Mouse (Mus musculus): Measurements from ENCODE around the gene Aqp5. TPM values are rescaled to one million over a fixed set of nuclear protein-coding genes. Genes with fewer than 3 reads are reported as not detected.

Aqp5 gene
- 1.9 and 2.3 TPM in 2 replicates for polyA plus RNA-seq (2015; fragmentation: Nextera tagmentation; extraction: Ambion mirVana)

- Histone ChIP-seq H3K4me3 (peak within 1 kb of the TSS; percentile 43), H3K4me1 (replicated peaks) (peaks cover 10% of the 10 kb centered on the region), H3K36me3 (no peaks in the 10 kb centered on the region), H3K9ac (peak within 1 kb of the TSS; percentile 64), H3K4me2 (peak within 1 kb of the TSS; percentile 63), H3K27me3 (peaks cover 100% of the 10 kb centered on the region), H3K9me3 (no peaks in the 10 kb centered on the region), H3K27ac (replicated peaks) (no peak within 1 kb of the TSS)
- WGBS, result under 1% methylated on average over 51 of the region's 83 CpGs
- ATAC-seq (ENCODE audit: low read depth), result peak; percentile 77; the same call in 1 of the 2 replicates
Measured at GRCm38 (mm10) chr15:99590429-99591084, at the start of gene Aqp5. Aqp5 (plus strand) TSS chr15:99590782.

- Histone ChIP-seq H3K27me3 (peaks cover 8% of the 10 kb centered on the region; the same call in 1 of the 2 replicates), H3K4me3 (no peak overlapping the region), H3K4me2 (no peak overlapping the region), H3K36me3 (no peaks in the 10 kb centered on the region), H3K4me1 (replicated peaks) (peaks cover 5% of the 10 kb centered on the region; the same call in 1 of the 2 replicates), H3K9ac (no peak overlapping the region), H3K27ac (replicated peaks) (no peak overlapping the region), H3K9me3 (no peaks in the 10 kb centered on the region)
- no peak for ATAC-seq (ENCODE audit: low read depth)
- 76% methylated on average over 7 of the region's 7 CpGs for WGBS
Measured at GRCm38 (mm10) chr15:99544047-99544446, 46.5 kb upstream of the Aqp5 start.

GRCm38 (mm10) chr15:99546596-99546995 lies 44.0 kb upstream of the Aqp5 start:
- Histone ChIP-seq H3K27ac (replicated peaks) (0 out of 2 replicates have a peak overlapping the region, but pooled peaks have one; percentile 11), H3K27me3 (peaks cover 8% of the 10 kb centered on the region; the same call in 1 of the 2 replicates), H3K4me2 (no peak overlapping the region), H3K9me3 (no peaks in the 10 kb centered on the region), H3K4me3 (no peak overlapping the region), H3K36me3 (no peaks in the 10 kb centered on the region), H3K4me1 (replicated peaks) (peaks cover 5% of the 10 kb centered on the region; the same call in 1 of the 2 replicates), H3K9ac (no peak overlapping the region)
- 49% methylated on average over 11 of the region's 11 CpGs for WGBS
- peak; percentile 72 for ATAC-seq (ENCODE audit: low read depth)

- Histone ChIP-seq H3K36me3 (no peaks in the 10 kb centered on the region), H3K9ac (no peak overlapping the region), H3K9me3 (no peaks in the 10 kb centered on the region), H3K4me1 (replicated peaks) (peaks cover 5% of the 10 kb centered on the region; the same call in 1 of the 2 replicates), H3K27me3 (peaks cover 8% of the 10 kb centered on the region; the same call in 1 of the 2 replicates), H3K4me2 (no peak overlapping the region), H3K4me3 (no peak overlapping the region), H3K27ac (replicated peaks) (no peak overlapping the region)
- 81% methylated on average over 6 of the region's 6 CpGs for WGBS
- ATAC-seq (ENCODE audit: low read depth), result no peak
Measured at GRCm38 (mm10) chr15:99547732-99548131, 42.9 kb upstream of the Aqp5 start.

GRCm38 (mm10) chr15:99549901-99550300 lies 40.7 kb upstream of the Aqp5 start:
- H3K9me3 ChIP-seq, result no peaks in the 10 kb centered on the region
- ATAC-seq (ENCODE audit: low read depth), result no peak
- 33% methylated on average over 2 of the region's 2 CpGs for WGBS

GRCm38 (mm10) chr15:99553767-99554166 lies 36.8 kb upstream of the Aqp5 start:
- H3K27ac ChIP-seq (replicated peaks), result no peak overlapping the region

More at GRCm38 (mm10) chr15:99549901-99550300, 40.7 kb upstream of the Aqp5 start:
- no peaks in the 10 kb centered on the region for H3K27me3 ChIP-seq
- peaks cover 5% of the 10 kb centered on the region; the same call in 1 of the 2 replicates for H3K4me1 ChIP-seq (replicated peaks)
- no peak overlapping the region for H3K9ac ChIP-seq
- no peak overlapping the region for H3K4me3 ChIP-seq
- no peak overlapping the region for H3K27ac ChIP-seq (replicated peaks)
- H3K36me3 ChIP-seq, result no peaks in the 10 kb centered on the region
- H3K4me2 ChIP-seq, result no peak overlapping the region

GRCm38 (mm10) chr15:99558947-99559346 lies 31.6 kb upstream of the Aqp5 start:
- WGBS, result 86% methylated on average over 1 of the region's 1 CpGs

More at GRCm38 (mm10) chr15:99553767-99554166, 36.8 kb upstream of the Aqp5 start:
- Histone ChIP-seq H3K4me2 (no peak overlapping the region), H3K4me3 (no peak overlapping the region), H3K36me3 (no peaks in the 10 kb centered on the region), H3K4me1 (replicated peaks) (no peaks in the 10 kb centered on the region), H3K9me3 (no peaks in the 10 kb centered on the region), H3K27me3 (no peaks in the 10 kb centered on the region), H3K9ac (no peak overlapping the region)
- WGBS, result 82% methylated on average over 6 of the region's 6 CpGs
- ATAC-seq (ENCODE audit: low read depth), result no peak

GRCm38 (mm10) chr15:99560246-99560645 lies 30.3 kb upstream of the Aqp5 start:
- peaks cover 10% of the 10 kb centered on the region; the same call in 1 of the 2 replicates for H3K4me1 ChIP-seq (replicated peaks)
- WGBS, result 81% methylated on average over 10 of the region's 10 CpGs
- no peak for ATAC-seq (ENCODE audit: low read depth)
- H3K27ac ChIP-seq (replicated peaks), result no peak overlapping the region
- no peaks in the 10 kb centered on the region for H3K9me3 ChIP-seq
- H3K9ac ChIP-seq, result no peak overlapping the region
- H3K36me3 ChIP-seq, result no peaks in the 10 kb centered on the region
- H3K4me3 ChIP-seq, result no peak overlapping the region
- no peaks in the 10 kb centered on the region for H3K27me3 ChIP-seq
- H3K4me2 ChIP-seq, result no peak overlapping the region

More at GRCm38 (mm10) chr15:99558947-99559346, 31.6 kb upstream of the Aqp5 start:
- no peaks in the 10 kb centered on the region for H3K9me3 ChIP-seq
- H3K9ac ChIP-seq, result no peak overlapping the region
- no peak for ATAC-seq (ENCODE audit: low read depth)
- H3K27me3 ChIP-seq, result no peaks in the 10 kb centered on the region
- no peaks in the 10 kb centered on the region for H3K36me3 ChIP-seq
- no peak overlapping the region for H3K4me2 ChIP-seq
- no peak overlapping the region for H3K27ac ChIP-seq (replicated peaks)
- peaks cover 2% of the 10 kb centered on the region; the same call in 1 of the 2 replicates for H3K4me1 ChIP-seq (replicated peaks)
- no peak overlapping the region for H3K4me3 ChIP-seq

- H3K4me2 ChIP-seq, result no peak overlapping the region
- no peak overlapping the region for H3K4me3 ChIP-seq
- no peak overlapping the region for H3K27ac ChIP-seq (replicated peaks)
- no peaks in the 10 kb centered on the region for H3K9me3 ChIP-seq
- WGBS, result 75% methylated on average over 4 of the region's 4 CpGs
- no peak overlapping the region for H3K9ac ChIP-seq
- H3K36me3 ChIP-seq, result no peaks in the 10 kb centered on the region
- ATAC-seq (ENCODE audit: low read depth), result no peak
- no peaks in the 10 kb centered on the region for H3K27me3 ChIP-seq
- H3K4me1 ChIP-seq (replicated peaks), result peaks cover 10% of the 10 kb centered on the region; the same call in 1 of the 2 replicates
Measured at GRCm38 (mm10) chr15:99567371-99567770, 23.2 kb upstream of the Aqp5 start.

- Histone ChIP-seq H3K9me3 (no peaks in the 10 kb centered on the region), H3K36me3 (no peaks in the 10 kb centered on the region), H3K27me3 (no peaks in the 10 kb centered on the region), H3K9ac (no peak overlapping the region), H3K4me3 (no peak overlapping the region), H3K4me1 (replicated peaks) (peaks cover 10% of the 10 kb centered on the region; the same call in 1 of the 2 replicates), H3K27ac (replicated peaks) (no peak overlapping the region), H3K4me2 (no peak overlapping the region)
- no peak for ATAC-seq (ENCODE audit: low read depth)
- WGBS, result 67% methylated on average over 6 of the region's 6 CpGs
Measured at GRCm38 (mm10) chr15:99568682-99569081, 21.9 kb upstream of the Aqp5 start.

GRCm38 (mm10) chr15:99569123-99569522 lies 21.5 kb upstream of the Aqp5 start:
- H3K9me3 ChIP-seq, result no peaks in the 10 kb centered on the region
- 87% methylated on average over 10 of the region's 10 CpGs for WGBS
- no peak for ATAC-seq (ENCODE audit: low read depth)
- peaks cover 6% of the 10 kb centered on the region; the same call in 1 of the 2 replicates for H3K4me1 ChIP-seq (replicated peaks)
- H3K36me3 ChIP-seq, result no peaks in the 10 kb centered on the region
- H3K4me3 ChIP-seq, result no peak overlapping the region
- H3K4me2 ChIP-seq, result no peak overlapping the region
- no peak overlapping the region for H3K9ac ChIP-seq
- no peaks in the 10 kb centered on the region for H3K27me3 ChIP-seq
- H3K27ac ChIP-seq (replicated peaks), result no peak overlapping the region

- WGBS, result 86% methylated on average over 26 of the region's 26 CpGs
- Histone ChIP-seq H3K9me3 (no peaks in the 10 kb centered on the region), H3K27ac (replicated peaks) (no peak within 1 kb of the TSS), H3K4me2 (no peak within 1 kb of the TSS), H3K4me3 (no peak within 1 kb of the TSS), H3K9ac (no peak within 1 kb of the TSS), H3K36me3 (no peaks in the 10 kb centered on the region), H3K27me3 (peaks cover 48% of the 10 kb centered on the region), H3K4me1 (replicated peaks) (peaks cover 11% of the 10 kb centered on the region)
- ATAC-seq (ENCODE audit: low read depth), result no peak
Measured at GRCm38 (mm10) chr15:99578802-99579485, 11.6 kb upstream of the Aqp5 start, which contains the start of gene Aqp2. Aqp2 (plus strand) TSS chr15:99579055.
